Mouse (Mus musculus) frontal cortex, postnatal 25 days (tissue): ENCODE measurements around the gene Rps5.
"Not testable (repeated sequence)": the region's sequence is repeated elsewhere in the genome, so short reads cannot be mapped to it uniquely, and the experiment has no call there.

ENCODE experiments used
- DNase-seq, 2 experiments: peaks; one replicate each; pipeline ENCODE4 v3.0.0; 2022; ENCODE audit warnings: low spot score in 2 of 2

Rps5 gene

GRCm38 (mm10) chr7:12927693-12928589 is 5.9 kb downstream of the Rps5 start:
- no peak for DNase-seq

GRCm38 (mm10) chr7:12933615-12934140 is 11.6 kb downstream of the Rps5 start:
- no peak for DNase-seq

- DNase-seq: no peak
These were observed 12.7 kb downstream of the Rps5 start for GRCm38 (mm10) chr7:12934808-12935207.

DNA sequence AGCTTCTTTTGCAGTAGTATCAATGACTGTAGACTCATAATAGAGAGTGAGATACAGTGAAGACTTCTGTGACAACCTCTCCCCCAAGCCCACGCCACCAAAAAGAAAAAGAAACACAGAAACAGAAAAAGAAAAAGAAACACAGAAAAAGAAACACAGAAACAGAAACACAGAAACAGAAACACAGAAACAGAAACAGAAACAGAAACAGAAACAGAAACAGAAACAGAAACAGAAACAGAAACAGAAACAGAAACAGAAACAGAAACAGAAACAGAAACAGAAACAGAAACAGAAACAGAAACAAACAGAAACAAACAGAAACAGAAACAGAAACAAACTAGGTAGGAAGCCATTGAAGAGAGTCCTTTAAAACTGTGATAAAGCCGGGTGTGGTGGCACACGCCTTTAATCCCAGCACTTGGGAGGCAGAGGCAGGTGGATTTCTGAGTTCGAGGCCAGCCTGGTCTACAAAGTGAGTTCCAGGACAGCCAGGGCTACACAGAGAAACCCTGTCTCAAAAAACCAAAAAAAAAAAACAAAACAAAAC is 15.2 kb downstream of the Rps5 start:
- not testable (repeated sequence) for DNase-seq

DNA sequence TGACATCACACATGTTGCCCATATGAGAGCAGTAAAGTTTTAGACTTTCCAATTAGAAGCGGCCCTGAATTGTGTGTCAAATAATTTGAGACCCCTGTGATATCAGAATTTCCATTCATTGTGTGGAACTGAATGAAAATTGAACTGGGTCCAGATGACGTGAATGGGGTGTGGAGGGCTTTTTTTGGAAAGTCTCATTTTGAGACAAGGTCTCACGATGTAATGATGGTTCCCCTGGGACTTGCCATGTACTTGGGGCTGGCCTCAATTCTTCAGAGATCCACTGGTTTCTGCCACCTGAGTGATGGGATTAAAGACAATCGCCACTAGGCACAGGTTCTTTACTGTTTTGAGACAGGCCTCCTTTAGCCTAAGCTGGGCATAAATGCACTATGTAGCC is 18.5 kb downstream of the Rps5 start:
- DNase-seq: no peak

DNA sequence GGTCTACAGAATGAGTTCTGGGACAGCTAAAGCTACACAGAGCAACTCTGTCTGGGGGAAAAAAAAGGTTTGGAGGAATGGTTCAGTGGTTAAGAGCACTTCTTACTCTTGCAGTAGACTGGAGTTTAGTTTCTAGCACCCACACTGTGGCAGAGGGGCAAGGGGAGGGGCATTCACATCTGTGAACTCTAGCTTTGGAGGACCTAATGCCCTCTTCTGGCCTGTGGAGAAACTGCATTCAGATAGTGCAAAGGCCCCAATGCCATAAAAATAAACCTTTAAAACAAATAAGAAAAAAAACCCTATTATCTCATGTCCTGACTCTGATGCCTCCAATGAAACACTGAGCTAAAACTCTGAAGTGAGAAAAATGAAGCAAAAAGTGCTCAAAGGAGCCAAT is 21.4 kb downstream of the Rps5 start:
- no peak for DNase-seq

DNA sequence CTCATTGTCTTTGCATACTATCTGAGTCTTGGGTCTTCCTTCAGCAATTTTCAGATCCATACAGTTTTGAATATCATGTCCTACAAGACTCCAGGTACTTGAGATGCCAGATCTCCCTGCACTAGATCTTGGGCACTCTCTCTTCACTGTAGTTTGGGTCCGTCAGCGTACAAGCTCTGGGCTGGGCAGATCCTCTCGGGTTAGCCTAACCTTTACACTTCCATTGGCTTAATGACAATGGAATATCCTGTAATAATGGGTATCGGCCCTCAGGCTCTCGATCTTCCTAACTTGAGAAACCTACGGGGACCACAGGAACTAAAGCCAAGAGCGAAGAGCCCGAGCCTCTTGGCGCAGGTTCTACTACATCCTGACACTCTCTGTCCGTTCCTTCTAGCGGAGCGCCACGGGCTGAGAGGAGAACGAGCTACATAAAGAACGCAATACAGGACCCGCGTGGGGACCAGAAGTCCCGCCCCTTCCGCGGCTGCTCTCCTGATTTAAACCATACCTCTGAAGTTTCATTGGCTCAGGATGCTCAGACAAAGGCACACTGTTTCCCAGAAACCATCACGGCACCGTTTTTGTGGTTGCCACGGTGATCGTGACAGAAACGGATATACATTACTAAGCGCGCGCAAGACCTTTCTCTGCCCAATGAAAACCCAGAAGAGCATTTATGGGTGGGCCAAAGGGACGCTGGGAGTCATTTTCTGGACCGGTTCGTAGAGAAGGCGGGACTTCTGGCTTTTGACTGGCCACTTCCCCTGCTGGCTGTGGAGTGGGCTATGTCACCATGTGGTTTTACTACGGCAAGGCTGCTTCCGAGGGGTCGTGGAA is 27.2 kb downstream of the Rps5 start:
- peak; percentile 87 to 92 for DNase-seq

DNA sequence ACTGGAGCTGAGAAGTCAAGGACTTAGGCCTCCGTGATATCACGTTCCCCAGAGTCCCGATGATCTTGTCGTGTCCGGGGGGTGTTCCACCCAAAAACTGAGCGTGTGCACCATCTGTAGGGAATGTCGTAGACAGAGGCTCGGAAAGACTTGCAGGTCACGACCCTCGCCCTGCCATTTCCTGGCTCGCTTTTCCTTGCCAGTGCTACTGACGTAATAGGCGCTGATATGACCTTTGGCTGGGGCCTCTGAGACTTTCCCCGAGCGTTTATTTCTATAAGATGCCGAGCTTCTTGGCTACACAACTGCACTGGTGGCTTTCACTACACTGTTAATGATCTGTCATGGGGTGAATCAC is 27.8 kb downstream of the Rps5 start:
- no peak for DNase-seq

- no peak for DNase-seq
These were observed 32.8 kb downstream of the Rps5 start for GRCm38 (mm10) chr7:12954896-12955295.

DNA sequence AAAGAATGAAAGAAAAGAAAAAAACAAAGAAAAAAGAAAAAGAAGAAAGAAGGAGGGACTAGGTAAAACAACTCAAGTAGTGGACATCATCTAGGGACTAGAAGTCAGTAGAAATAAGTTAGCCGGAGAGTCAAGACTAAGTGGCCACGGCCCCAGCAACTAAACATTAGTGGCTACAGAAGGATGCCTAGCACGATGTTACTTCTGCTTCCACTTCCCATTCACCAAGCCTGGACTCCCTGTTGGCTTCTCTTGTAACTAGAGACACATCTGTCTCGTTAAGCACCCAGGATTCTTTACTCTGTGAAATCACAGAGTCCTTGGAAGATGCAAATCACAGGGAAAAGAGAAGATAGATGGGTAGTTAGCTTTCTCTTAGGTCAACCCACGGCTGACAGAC is 35.4 kb downstream of the Rps5 start:
- no peak for DNase-seq

- DNase-seq: no peak
These were observed 36.9 kb downstream of the Rps5 start for GRCm38 (mm10) chr7:12958948-12959347.

- DNase-seq: no peak
These were observed 37.6 kb downstream of the Rps5 start for GRCm38 (mm10) chr7:12959718-12960117.

GRCm38 (mm10) chr7:12961511-12962141 is 39.5 kb downstream of the Rps5 start:
- DNase-seq: peak in 1 of 2 experiments; percentile 31

- peak; percentile 80 to 85 for DNase-seq
These were observed 43.6 kb downstream of the Rps5 start, which contains the start of gene Zfp324 for GRCm38 (mm10) chr7:12965678-12966091. Zfp324 (plus strand) TSS chr7:12965838.

DNA sequence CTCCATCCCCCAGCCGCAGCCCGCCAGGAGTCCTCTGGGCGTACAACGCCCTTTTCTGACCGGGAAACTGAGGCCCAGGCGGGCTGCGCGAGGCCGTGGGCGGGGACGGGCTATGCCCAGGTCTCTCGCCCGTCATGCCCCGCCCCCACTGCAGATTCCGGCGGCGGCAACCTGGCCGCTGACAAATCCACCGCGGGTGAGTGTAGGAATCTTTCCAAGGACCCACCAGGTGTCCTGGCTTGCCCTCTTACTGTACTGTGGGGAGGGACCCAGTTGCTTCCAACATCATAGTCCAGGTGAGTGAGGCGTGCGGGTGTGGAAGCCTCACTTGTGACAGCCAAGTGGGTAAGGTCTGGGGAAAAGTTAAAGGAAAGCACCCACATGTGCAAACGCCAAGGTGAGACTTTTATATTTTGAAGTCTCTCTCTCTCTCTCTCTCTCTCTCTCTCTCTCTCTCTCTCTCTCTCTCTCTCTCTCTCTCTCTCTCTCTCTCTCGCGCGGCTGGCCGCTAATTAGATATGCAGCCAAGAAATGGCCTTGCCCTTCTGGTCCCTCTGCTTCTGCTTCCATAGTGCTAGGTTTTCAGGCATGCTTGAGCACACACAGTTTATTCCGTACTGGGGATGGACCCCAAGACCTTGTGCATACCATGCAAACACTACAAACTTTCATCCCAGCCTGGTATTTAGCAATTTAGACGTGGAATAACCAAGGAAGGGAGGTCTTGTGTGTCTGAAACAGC is 44.2 kb downstream of the Rps5 start:
- peak in 1 of 2 experiments; percentile 48 for DNase-seq

DNA sequence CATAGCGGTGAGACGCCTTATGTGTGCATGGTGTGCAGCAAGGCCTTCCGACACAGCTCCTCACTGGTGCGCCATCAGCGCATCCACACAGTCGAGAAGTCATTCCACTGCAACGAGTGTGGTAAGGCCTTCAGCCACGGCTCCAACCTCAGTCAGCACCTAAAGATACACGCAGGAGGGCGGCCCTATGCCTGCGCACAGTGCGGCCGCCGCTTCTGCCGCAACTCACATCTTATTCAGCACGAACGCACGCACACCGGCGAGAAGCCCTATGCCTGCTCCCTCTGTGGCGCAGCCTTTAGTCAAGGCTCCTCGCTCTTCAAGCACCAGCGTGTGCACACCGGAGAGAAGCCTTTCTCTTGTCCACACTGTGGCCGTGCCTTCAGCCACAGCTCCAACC is 48.8 kb downstream of the Rps5 start:
- no peak for DNase-seq
